Mouse (Mus musculus) adrenal gland, postnatal 25 days (tissue): ENCODE measurements around the gene Vmn1r234. TPM values are rescaled to one million over a fixed set of nuclear protein-coding genes. Genes with fewer than 3 reads are reported as not detected.
"Not testable (repeated sequence)": the region's sequence is repeated elsewhere in the genome, so short reads cannot be mapped to it uniquely, and the experiment has no call there.

Experiments used
- DNase-seq: peaks from one replicate; pipeline ENCODE4 v3.0.0; 2021; ENCODE audit warnings: mixed read lengths
- long read RNA-seq: library from polyadenylated mRNA; stranded (forward); transcript quantifications from one replicate; pipeline ENCODE4 v2.0.0, GENCODE M21; 2021
- microRNA-seq, 2 experiments: library from miRNA; unstranded; fragments of <30 nt; microRNA quantifications; one replicate each; pipeline ENCODE4 v1.2.0; 2021
- total RNA-seq: library from RNA; stranded (reverse); gene quantifications from 2 replicates; pipeline ENCODE4 v1.2.3, GENCODE M21; 2021

Vmn1r234 gene
- not detected in 2 replicates for total RNA-seq
- long read RNA-seq = 0 reads

GRCm38 (mm10) chr17:21225787-21226186, at the start of gene Vmn1r234:
Gene Vmn1r234 (plus strand): TSS chr17:21226087.
- no peak for DNase-seq

GRCm38 (mm10) chr17:21211081-21211480, 14.8 kb upstream of the Vmn1r234 start:
- DNase-seq = not testable (repeated sequence)

- DNase-seq = peak; percentile 16
Observed at GRCm38 (mm10) chr17:21231654-21232053, 5.8 kb downstream of the Vmn1r234 start.

- no peak for DNase-seq
Observed at GRCm38 (mm10) chr17:21256111-21256510, 30.2 kb downstream of the Vmn1r234 start, which contains the start of gene Vmn1r235. Gene Vmn1r235 (plus strand): TSS chr17:21256411.

- no peak for DNase-seq
Observed at GRCm38 (mm10) chr17:21272103-21272502, 46.2 kb downstream of the Vmn1r234 start.

- no peak for DNase-seq
Observed at GRCm38 (mm10) chr17:21282642-21283041, 56.8 kb downstream of the Vmn1r234 start, which contains the start of gene Vmn1r236. Gene Vmn1r236 (plus strand): TSS chr17:21282942.

- DNase-seq = no peak
Observed at GRCm38 (mm10) chr17:21284395-21284794, 58.5 kb downstream of the Vmn1r234 start.

Small RNA genes lying within 50 kb of the gene (microRNA-seq; reads per million reads assigned to microRNA genes)
- 0 reads per million in 2 experiments for gene Gm26384

Other genes with a start within 250 kb of the Vmn1r234 start
- not detected in 2 replicates for gene Vmn1r233, start 229.6 kb upstream of the Vmn1r234 start, total RNA-seq
- 23.6 TPM in 2 replicates for gene Zfp160, start 217.2 kb upstream of the Vmn1r234 start, total RNA-seq
- gene Vmn1r235, start 30.3 kb downstream of the Vmn1r234 start, total RNA-seq = not detected in 2 replicates
- not detected in 2 replicates for gene Vmn1r236, start 56.9 kb downstream of the Vmn1r234 start, total RNA-seq
- gene Vmn1r237, start 85.8 kb downstream of the Vmn1r234 start, total RNA-seq = not detected in 2 replicates
- 5.3 and 6.0 TPM in 2 replicates for gene Zfp677, start 157.7 kb downstream of the Vmn1r234 start, total RNA-seq
- 3.5 and 3.6 TPM in 2 replicates for gene Zfp54, start 197.1 kb downstream of the Vmn1r234 start, total RNA-seq
- 8.7 and 8.8 TPM in 2 replicates for gene Zfp51, start 224.3 kb downstream of the Vmn1r234 start, total RNA-seq